Mouse (Mus musculus): ENCODE measurements around the gene Wrap73. TPM values are rescaled to one million over a fixed set of nuclear protein-coding genes. Genes with fewer than 3 reads are reported as not detected.

Gene Wrap73
- polyA plus RNA-seq, 1 experiment from 2014 or later, result 37.3 TPM

GRCm38 (mm10) chr4:154127273-154127672 is 14.9 kb upstream of the Wrap73 start:
- no peaks in the 10 kb centered on the region for H3K9me3 ChIP-seq (ENCODE audit: control insufficient read depth, low read length)
- no peaks in the 10 kb centered on the region for H3K4me1 ChIP-seq (ENCODE audit: control insufficient read depth, insufficient read depth, low read length)
- H3K9ac ChIP-seq (replicated peaks; ENCODE audit: low read depth, low read length), result no peak overlapping the region
- H3K4me2 ChIP-seq (ENCODE audit: low read depth, low read length), result no peak overlapping the region
- H3K27me3 ChIP-seq (ENCODE audit: control insufficient read depth, insufficient read depth, low read length), result no peaks in the 10 kb centered on the region
- no peaks in the 10 kb centered on the region for H3K36me3 ChIP-seq (ENCODE audit: control insufficient read depth, insufficient read depth, low read length)
- no peak overlapping the region for H3K4me3 ChIP-seq (ENCODE audit: low read depth, low read length)
- ATAC-seq (ENCODE audit: low read depth), result no peak
- H3K27ac ChIP-seq (ENCODE audit: low read depth, low read length), result no peak overlapping the region
- WGBS, result 75% methylated on average over 3 of the region's 3 CpGs

- no peaks in the 10 kb centered on the region for H3K4me1 ChIP-seq (ENCODE audit: control insufficient read depth, insufficient read depth, low read length)
- no peak overlapping the region for H3K27ac ChIP-seq (ENCODE audit: low read depth, low read length)
- ATAC-seq (ENCODE audit: low read depth), result no peak
- no peaks in the 10 kb centered on the region for H3K9me3 ChIP-seq (ENCODE audit: control insufficient read depth, low read length)
- no peak overlapping the region for H3K4me2 ChIP-seq (ENCODE audit: low read depth, low read length)
- no peak overlapping the region for H3K4me3 ChIP-seq (ENCODE audit: low read depth, low read length)
- no peak overlapping the region for H3K9ac ChIP-seq (replicated peaks; ENCODE audit: low read depth, low read length)
- H3K27me3 ChIP-seq (ENCODE audit: control insufficient read depth, insufficient read depth, low read length), result no peaks in the 10 kb centered on the region
- no peaks in the 10 kb centered on the region for H3K36me3 ChIP-seq (ENCODE audit: control insufficient read depth, insufficient read depth, low read length)
These were observed 12.2 kb upstream of the Wrap73 start for GRCm38 (mm10) chr4:154129950-154130349.

- H3K4me3 ChIP-seq (ENCODE audit: low read depth, low read length), result no peak overlapping the region
- H3K27me3 ChIP-seq (ENCODE audit: control insufficient read depth, insufficient read depth, low read length), result no peaks in the 10 kb centered on the region
- no peak for ATAC-seq (ENCODE audit: low read depth)
- 78% methylated on average over 4 of the region's 4 CpGs for WGBS
- H3K9me3 ChIP-seq (ENCODE audit: control insufficient read depth, low read length), result no peaks in the 10 kb centered on the region
- no peak overlapping the region for H3K4me2 ChIP-seq (ENCODE audit: low read depth, low read length)
- H3K9ac ChIP-seq (replicated peaks; ENCODE audit: low read depth, low read length), result no peak overlapping the region
- H3K4me1 ChIP-seq (ENCODE audit: control insufficient read depth, insufficient read depth, low read length), result no peaks in the 10 kb centered on the region
- no peak overlapping the region for H3K27ac ChIP-seq (ENCODE audit: low read depth, low read length)
- no peaks in the 10 kb centered on the region for H3K36me3 ChIP-seq (ENCODE audit: control insufficient read depth, insufficient read depth, low read length)
These were observed 10.3 kb upstream of the Wrap73 start for GRCm38 (mm10) chr4:154131894-154132293.

GRCm38 (mm10) chr4:154134803-154135202 is 7.4 kb upstream of the Wrap73 start:
- Histone ChIP-seq H3K27me3 (ENCODE audit: control insufficient read depth, insufficient read depth, low read length) (peaks cover 20% of the 10 kb centered on the region), H3K4me3 (ENCODE audit: low read depth, low read length) (no peak overlapping the region), H3K9ac (replicated peaks; ENCODE audit: low read depth, low read length) (no peak overlapping the region), H3K9me3 (ENCODE audit: control insufficient read depth, low read length) (no peaks in the 10 kb centered on the region), H3K4me2 (ENCODE audit: low read depth, low read length) (no peak overlapping the region), H3K36me3 (ENCODE audit: control insufficient read depth, insufficient read depth, low read length) (no peaks in the 10 kb centered on the region), H3K27ac (ENCODE audit: low read depth, low read length) (no peak overlapping the region), H3K4me1 (ENCODE audit: control insufficient read depth, insufficient read depth, low read length) (peaks cover 4% of the 10 kb centered on the region)
- ATAC-seq (ENCODE audit: low read depth), result no peak
- WGBS, result 74% methylated on average over 4 of the region's 4 CpGs

GRCm38 (mm10) chr4:154137139-154137538 is 5.0 kb upstream of the Wrap73 start:
- H3K9me3 ChIP-seq (ENCODE audit: control insufficient read depth, low read length), result no peaks in the 10 kb centered on the region
- H3K27me3 ChIP-seq (ENCODE audit: control insufficient read depth, insufficient read depth, low read length), result peaks cover 32% of the 10 kb centered on the region
- H3K9ac ChIP-seq (replicated peaks; ENCODE audit: low read depth, low read length), result no peak overlapping the region
- 75% methylated on average over 5 of the region's 5 CpGs for WGBS
- H3K4me2 ChIP-seq (ENCODE audit: low read depth, low read length), result no peak overlapping the region
- no peaks in the 10 kb centered on the region for H3K36me3 ChIP-seq (ENCODE audit: control insufficient read depth, insufficient read depth, low read length)
- no peak overlapping the region for H3K27ac ChIP-seq (ENCODE audit: low read depth, low read length)
- no peak overlapping the region for H3K4me3 ChIP-seq (ENCODE audit: low read depth, low read length)
- peaks cover 14% of the 10 kb centered on the region for H3K4me1 ChIP-seq (ENCODE audit: control insufficient read depth, insufficient read depth, low read length)
- ATAC-seq (ENCODE audit: low read depth), result no peak

GRCm38 (mm10) chr4:154139671-154140181 is 2.4 kb upstream of the Wrap73 start:
- ATAC-seq (ENCODE audit: low read depth), result no peak
- Histone ChIP-seq H3K4me1 (ENCODE audit: control insufficient read depth, insufficient read depth, low read length) (peaks cover 18% of the 10 kb centered on the region), H3K4me2 (ENCODE audit: low read depth, low read length) (peak overlapping the region; percentile 85), H3K27me3 (ENCODE audit: control insufficient read depth, insufficient read depth, low read length) (peaks cover 32% of the 10 kb centered on the region), H3K36me3 (ENCODE audit: control insufficient read depth, insufficient read depth, low read length) (no peaks in the 10 kb centered on the region), H3K9ac (replicated peaks; ENCODE audit: low read depth, low read length) (peak overlapping the region; percentile 44; the same call in 1 of the 2 replicates), H3K27ac (ENCODE audit: low read depth, low read length) (no peak overlapping the region), H3K9me3 (ENCODE audit: control insufficient read depth, low read length) (no peaks in the 10 kb centered on the region), H3K4me3 (ENCODE audit: low read depth, low read length) (peak overlapping the region; percentile 40)
- WGBS, result under 1% methylated on average over 45 of the region's 59 CpGs

- no peak for ATAC-seq (ENCODE audit: low read depth)
- no peaks in the 10 kb centered on the region for H3K9me3 ChIP-seq (ENCODE audit: control insufficient read depth, low read length)
These were observed 2.2 kb upstream of the Wrap73 start, which contains the start of gene Trp73 for GRCm38 (mm10) chr4:154140182-154140212. Gene Trp73, minus strand, starts transcription at chr4:154140208.

GRCm38 (mm10) chr4:154140213-154141008 is 1.8 kb upstream of the Wrap73 start:
- Histone ChIP-seq H3K9ac (replicated peaks; ENCODE audit: low read depth, low read length) (0 out of 2 replicates have a peak overlapping the region, but pooled peaks have one; percentile 44), H3K27me3 (ENCODE audit: control insufficient read depth, insufficient read depth, low read length) (peaks cover 32% of the 10 kb centered on the region), H3K4me1 (ENCODE audit: control insufficient read depth, insufficient read depth, low read length) (peaks cover 18% of the 10 kb centered on the region), H3K9me3 (ENCODE audit: control insufficient read depth, low read length) (no peaks in the 10 kb centered on the region), H3K27ac (ENCODE audit: low read depth, low read length) (no peak overlapping the region), H3K36me3 (ENCODE audit: control insufficient read depth, insufficient read depth, low read length) (no peaks in the 10 kb centered on the region), H3K4me2 (ENCODE audit: low read depth, low read length) (peak overlapping the region; percentile 85), H3K4me3 (ENCODE audit: low read depth, low read length) (peak overlapping the region; percentile 40)
- 1% methylated on average over 44 of the region's 46 CpGs for WGBS
- ATAC-seq (ENCODE audit: low read depth), result no peak

More at GRCm38 (mm10) chr4:154140182-154140212, 2.2 kb upstream of the Wrap73 start, which contains the start of gene Trp73:
- Histone ChIP-seq H3K27ac (ENCODE audit: low read depth, low read length) (no peak within 1 kb of the TSS), H3K36me3 (ENCODE audit: control insufficient read depth, insufficient read depth, low read length) (no peaks in the 10 kb centered on the region), H3K4me1 (ENCODE audit: control insufficient read depth, insufficient read depth, low read length) (peaks cover 18% of the 10 kb centered on the region), H3K4me3 (ENCODE audit: low read depth, low read length) (peak within 1 kb of the TSS; percentile 40), H3K4me2 (ENCODE audit: low read depth, low read length) (peak within 1 kb of the TSS; percentile 85), H3K27me3 (ENCODE audit: control insufficient read depth, insufficient read depth, low read length) (peaks cover 32% of the 10 kb centered on the region), H3K9ac (replicated peaks; ENCODE audit: low read depth, low read length) (peak within 1 kb of the TSS; percentile 44; the same call in 1 of the 2 replicates)
- 3% methylated on average over 4 of the region's 4 CpGs for WGBS

GRCm38 (mm10) chr4:154141009-154141867 is 934 bp upstream of the Wrap73 start:
- H3K9me3 ChIP-seq (ENCODE audit: control insufficient read depth, low read length), result no peaks in the 10 kb centered on the region
- no peak overlapping the region for H3K9ac ChIP-seq (replicated peaks; ENCODE audit: low read depth, low read length)
- H3K27me3 ChIP-seq (ENCODE audit: control insufficient read depth, insufficient read depth, low read length), result peaks cover 32% of the 10 kb centered on the region
- H3K36me3 ChIP-seq (ENCODE audit: control insufficient read depth, insufficient read depth, low read length), result no peaks in the 10 kb centered on the region
- 1% methylated on average over 42 of the region's 42 CpGs for WGBS
- ATAC-seq (ENCODE audit: low read depth), result no peak
- H3K27ac ChIP-seq (ENCODE audit: low read depth, low read length), result no peak overlapping the region
- H3K4me1 ChIP-seq (ENCODE audit: control insufficient read depth, insufficient read depth, low read length), result peaks cover 18% of the 10 kb centered on the region
- H3K4me2 ChIP-seq (ENCODE audit: low read depth, low read length), result peak overlapping the region; percentile 82; the same call in 1 of the 2 replicates
- H3K4me3 ChIP-seq (ENCODE audit: low read depth, low read length), result no peak overlapping the region

All from neural tube, embryonic 14.5 days (tissue).